ENCODE assay signal across 9 mouse cellular contexts in the genomic region with DNA sequence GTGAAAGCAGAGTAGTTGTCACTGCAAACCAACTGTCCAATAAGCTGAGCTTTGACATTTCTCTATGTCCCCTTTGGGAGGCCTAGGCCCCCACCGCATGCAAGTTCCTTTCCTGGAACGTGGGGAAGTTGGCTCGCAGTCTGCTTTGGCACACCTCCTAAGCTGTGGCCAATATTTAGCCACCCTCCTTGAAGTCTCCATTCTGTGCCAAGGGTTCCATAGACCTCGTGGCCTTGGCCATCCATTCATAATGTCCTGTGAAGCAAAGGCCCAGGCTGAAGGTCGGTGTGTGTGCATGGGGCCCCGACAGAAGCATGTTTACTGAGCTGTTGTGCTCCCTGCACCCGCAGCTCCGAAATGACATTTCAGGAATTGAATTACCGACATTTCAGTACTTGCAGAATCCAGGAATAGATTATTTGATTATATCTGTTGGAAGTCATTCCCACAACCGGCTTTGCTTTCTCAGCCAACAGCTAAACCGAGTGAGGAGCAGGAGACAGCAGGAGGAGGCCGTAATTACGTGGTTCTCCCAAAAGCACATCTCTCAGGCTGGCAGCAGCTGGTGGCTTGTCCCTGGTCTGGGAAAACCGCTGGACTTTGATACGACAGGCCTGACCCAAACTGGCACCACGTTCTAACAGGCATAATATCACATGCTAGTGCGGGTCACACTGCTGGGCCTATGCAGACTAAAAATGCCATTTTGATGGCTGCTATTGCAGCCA. TPM values are rescaled to one million over a fixed set of nuclear protein-coding genes. Genes with fewer than 3 reads are reported as not detected.
A peak's percentile ranks its signal among the peaks of the same experiment; 100 is the strongest.
DNase-seq lines count a peak whose midpoint lies in the region; ATAC-seq and TF ChIP-seq lines count a peak whose summit lies in the region.
"Had no signal": no experiment of that assay in that cellular context is flagged by ENCODE, and none has a peak within 500 bp of the region (broad histone marks: within the 10 kb centered on the region; RNA-seq: fewer than 3 reads in every experiment).

No protein-coding gene starts in this region.

- no peak for TF ChIP-seq CTCF in intestine, postnatal 0 days (IDR thresholded peaks at IDR 0.05; ENCODE audit: low read depth)

- no peaks in the 10 kb centered on the region for H3K9me3 ChIP-seq in heart, embryonic 11.5 days (replicated peaks; ENCODE audit: control insufficient read depth, low read length)
- H3K9me3 ChIP-seq in intestine, postnatal 0 days (ENCODE audit: control insufficient read depth) = no peaks in the 10 kb centered on the region

- no peaks in the 10 kb centered on the region for H3K36me3 ChIP-seq in heart, embryonic 11.5 days (ENCODE audit: control insufficient read depth, insufficient read depth, low read length)
- H3K36me3 ChIP-seq in intestine, postnatal 0 days (ENCODE audit: control insufficient read depth, insufficient read depth) = no peaks in the 10 kb centered on the region

- H3K4me3 ChIP-seq in heart, embryonic 11.5 days (ENCODE audit: low read depth, low read length) = no peak overlapping the region
- H3K4me3 ChIP-seq in intestine, postnatal 0 days (ENCODE audit: low read depth, low read length) = no peak overlapping the region

- WGBS in heart, embryonic 11.5 days (ENCODE audit: insufficient replicate concordance) = 82% methylated on average over 17 of the region's 17 CpGs
- WGBS in intestine, postnatal 0 days = 56% methylated on average over 17 of the region's 17 CpGs

- H3K4me1 ChIP-seq in heart, embryonic 11.5 days (ENCODE audit: control insufficient read depth, insufficient read depth, low read length) = peaks cover 27% of the 10 kb centered on the region
- H3K4me1 ChIP-seq in intestine, postnatal 0 days (replicated peaks; ENCODE audit: control insufficient read depth, insufficient read depth, low read length) = no peaks in the 10 kb centered on the region

- H3K27me3 ChIP-seq in heart, embryonic 11.5 days (ENCODE audit: control insufficient read depth, insufficient read depth, low read length) = no peaks in the 10 kb centered on the region
- no peaks in the 10 kb centered on the region for H3K27me3 ChIP-seq in intestine, postnatal 0 days (replicated peaks; ENCODE audit: control insufficient read depth, insufficient read depth, low read length)
- H3K27me3 ChIP-seq: CH12.LX had no signal

- ATAC-seq in heart, embryonic 11.5 days (replicated peaks; ENCODE audit: insufficient number of reproducible peaks, low FRiP score, low TSS enrichment) = no peak
- 0 out of 2 replicates have a peak, but pooled peaks have one; percentile 24 for ATAC-seq in intestine, postnatal 0 days

- no peak overlapping the region for H3K4me2 ChIP-seq in heart, embryonic 11.5 days
- no peak overlapping the region for H3K4me2 ChIP-seq in intestine, postnatal 0 days (replicated peaks; ENCODE audit: low read depth)

- peak; percentile 74 to 78 for DNase-seq in heart, adult 18-20 months
- DNase-seq in Muller cell, postnatal 12 days (ENCODE audit: inconsistent ontology term) = peak; percentile 69
- peak; percentile 62 to 66 for DNase-seq in cerebellum, postnatal 36 days
- DNase-seq in lung, postnatal 36 days = peak; percentile 88
- DNase-seq in thymus, postnatal 4 days = no peak
- DNase-seq in urinary bladder, postnatal 25 days (ENCODE audit: low spot score) = no peak

- H3K27ac ChIP-seq in heart, embryonic 11.5 days (ENCODE audit: low read depth, low read length) = no peak overlapping the region
- H3K27ac ChIP-seq in intestine, postnatal 0 days (ENCODE audit: low read depth, low read length) = no peak overlapping the region

- no peak overlapping the region for H3K9ac ChIP-seq in heart, embryonic 11.5 days (ENCODE audit: low read depth, low read length)
- H3K9ac ChIP-seq in intestine, postnatal 0 days (ENCODE audit: low read depth, low read length) = no peak overlapping the region

RNA-seq across cellular contexts. Expression of gene Hpcal1, which starts 51.1 kb away (rescaled TPM):
- total RNA-seq in heart, adult 18-20 months (2021) = 10 to 100 TPM; 18.7 to 20.6 TPM
- 22.1 and 22.9 TPM in 2 replicates for polyA plus RNA-seq in heart, embryonic 11.5 days (2014; fragmentation: Nextera tagmentation; extraction: Ambion mirVana)
- 32.3 and 35.4 TPM in 2 replicates for polyA plus RNA-seq in intestine, postnatal 0 days (2015; fragmentation: Nextera tagmentation; extraction: Ambion mirVana)

Comparison
In these comparisons a context has a peak if more than half of its experiments do, and no peak if none do; other contexts are left out.
1. DNase-seq: peak in heart, adult 18-20 months (2 of 2), Muller cell, postnatal 12 days (single experiment), cerebellum, postnatal 36 days (2 of 2) and lung, postnatal 36 days (single experiment); none in thymus, postnatal 4 days (single experiment) and urinary bladder, postnatal 25 days (single experiment).